Mouse (Mus musculus): ENCODE results near the gene Ttc23l.

DNA sequence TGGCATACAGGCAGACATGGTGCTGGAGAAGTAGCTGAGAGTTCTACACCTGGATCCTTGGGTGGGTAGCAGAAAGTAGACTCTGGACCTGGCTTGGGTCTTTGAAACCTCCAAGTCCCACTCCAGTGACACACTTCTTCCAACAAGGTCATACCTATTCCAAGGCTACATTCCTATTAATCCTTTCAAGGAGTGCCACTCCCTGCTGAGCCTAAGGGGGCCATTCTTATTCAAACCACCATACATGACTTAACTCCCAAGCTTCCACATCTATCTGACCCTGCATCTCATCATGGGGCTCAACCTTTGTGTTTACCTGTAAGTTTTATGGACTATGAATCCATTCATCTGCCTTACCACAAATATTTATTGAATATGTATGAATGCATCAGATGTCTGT is 3.8 kb upstream of the Ttc23l start:
- TF ChIP-seq CTCF (conservative IDR thresholded peaks at IDR 0.05; ENCODE audit: low read length) (no peak), NANOG (IDR thresholded peaks at IDR 0.05; ENCODE audit: borderline replicate concordance, low read length) (no peak)

Data from E14TG2a.4 (cell line).